Mouse (Mus musculus) activated CD4-positive, CD25-positive, alpha-beta regulatory T cell, adult 4 months (primary cell): ENCODE results near the gene Kcnc4. TPM values are rescaled to one million over a fixed set of nuclear protein-coding genes. Genes with fewer than 3 reads are reported as not detected.

Experiments
- polyA plus RNA-seq, 2 experiments: library from polyadenylated mRNA; unstranded; fragments of 100-300 nt; shearing (Covaris generic); gene quantifications; one replicate each; pipeline ENCODE4 v1.2.1; 2017

Kcnc4 gene
- polyA plus RNA-seq, 2 experiments from 2014 or later = not detected

Other genes with a start within 250 kb of the Kcnc4 start
- gene Cym, start 237.8 kb downstream of the Kcnc4 start, polyA plus RNA-seq = under 1 TPM in 1 of 2 experiments, not detected in 1; 0.90 TPM
- gene A630076J17Rik, start 228.9 kb downstream of the Kcnc4 start, polyA plus RNA-seq = not detected
- under 1 TPM; 0.15 to 0.33 TPM for gene Prok1, start 219.8 kb downstream of the Kcnc4 start, polyA plus RNA-seq
- gene Lamtor5, start 180.7 kb downstream of the Kcnc4 start, polyA plus RNA-seq = 100 to 1,000 TPM; 223 to 224 TPM
- gene Slc16a4, start 168.3 kb downstream of the Kcnc4 start, polyA plus RNA-seq = 1 to 10 TPM in 1 of 2 experiments, under 1 TPM in 1; 0.57 to 2.6 TPM
- 10 to 100 TPM; 13.2 to 19.5 TPM for gene Rbm15, start 125.9 kb downstream of the Kcnc4 start, polyA plus RNA-seq
- gene Slc6a17, start 58.5 kb upstream of the Kcnc4 start, polyA plus RNA-seq = not detected
- not detected for gene Ubl4b, start 95.5 kb upstream of the Kcnc4 start, polyA plus RNA-seq
- not detected for gene Alx3, start 135.5 kb upstream of the Kcnc4 start, polyA plus RNA-seq
- not detected for gene Gm10961, start 171.8 kb upstream of the Kcnc4 start, polyA plus RNA-seq
- gene Strip1, start 172.1 kb upstream of the Kcnc4 start, polyA plus RNA-seq = 10 to 100 TPM; 14.6 to 17.9 TPM
- gene Ahcyl1, start 237.0 kb upstream of the Kcnc4 start, polyA plus RNA-seq = 10 to 100 TPM; 14.8 to 24.1 TPM